Mouse (Mus musculus): ENCODE measurements around the gene Adam15.

DNA sequence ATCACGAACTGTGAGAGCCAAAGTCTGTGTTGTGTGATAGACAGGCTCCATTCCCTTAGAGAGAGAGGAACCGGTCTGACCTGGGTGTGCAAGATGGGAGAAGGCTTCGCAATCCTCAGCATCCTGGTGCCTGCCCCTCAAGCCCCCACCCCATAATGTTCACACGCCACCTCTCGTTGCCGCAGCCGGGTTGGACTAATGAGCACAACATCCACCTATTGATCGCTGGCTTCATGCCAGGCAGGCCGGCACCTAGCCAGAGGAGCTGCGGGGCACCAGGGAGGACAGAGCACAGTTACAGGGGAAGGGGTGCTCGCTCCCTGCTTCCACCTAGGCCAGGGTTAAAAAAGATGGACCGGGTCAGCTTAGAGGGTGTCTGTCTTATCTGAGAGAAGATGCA is 17.3 kb downstream of the Adam15 start:
- TF ChIP-seq POLR2A (IDR thresholded peaks at IDR 0.05; ENCODE audit: insufficient read depth, low read depth, low read length) (no peak), CTCF (IDR thresholded peaks at IDR 0.05; ENCODE audit: insufficient read depth, low read depth, low read length) (no peak)

Measured in olfactory bulb, adult 2 months (tissue).